Mouse (Mus musculus) erythroblast, embryonic 14.5 days (primary cell): ENCODE measurements around the gene Pxylp1.

Experiments used
- GATA1 ChIP-seq: IDR thresholded peaks from 2 replicates; pipeline ENCODE4 v1.6.1; 2012; ENCODE audit warnings: low read length, inconsistent platforms, mixed read lengths
- TAL1 ChIP-seq: IDR thresholded peaks from 3 replicates; pipeline ENCODE4 v1.6.1; 2012; ENCODE audit warnings: low read length, inconsistent platforms, mixed read lengths

GRCm38 (mm10) chr9:96795399-96795928, 97.0 kb downstream of the Pxylp1 start:
- TF ChIP-seq GATA1: no peak
- no peak for TF ChIP-seq TAL1
